Mouse (Mus musculus) cerebellum, adult 2 months (tissue): ENCODE measurements around the gene Olfr955.

Experiments
- CTCF ChIP-seq: fragments of 200-500 bp; IDR thresholded peaks from 2 replicates; pipeline ENCODE4 v1.5.1; 2011; ENCODE audit warnings: low read depth, mild to moderate bottlenecking, control low read depth, low read length, moderate library complexity, borderline replicate concordance; ENCODE audit not compliant: insufficient read depth
- POLR2A ChIP-seq: fragments of 200-500 bp; IDR thresholded peaks from 2 replicates; pipeline ENCODE4 v1.6.1; 2011; ENCODE audit warnings: low read length, control low read depth, borderline replicate concordance; ENCODE audit not compliant: insufficient read depth

- TF ChIP-seq POLR2A (no peak), CTCF (no peak)
Observed at GRCm38 (mm10) chr9:39427048-39427447, 44.7 kb downstream of the Olfr955 start, which contains the start of gene Olfr952.
